Mouse (Mus musculus) cerebellum, adult 2 months (tissue): ENCODE results near the gene Hsd11b1. TPM values are rescaled to one million over a fixed set of nuclear protein-coding genes. Genes with fewer than 3 reads are reported as not detected.
A peak's percentile ranks its signal among the peaks of the same experiment; 100 is the strongest.
"Not testable (repeated sequence)": the region's sequence is repeated elsewhere in the genome, so short reads cannot be mapped to it uniquely, and the experiment has no call there.

Experiments
- DNase-seq, 2 experiments: peaks; one replicate each; pipeline ENCODE4 v3.0.0; 2021
- H3K27ac ChIP-seq: fragments of 200-500 bp; 2 replicates; pipeline ENCODE4 v1.5.1; 2012; ENCODE audit warnings: low read length, control low read depth, inconsistent platforms; ENCODE audit not compliant: insufficient read depth
- H3K27me3 ChIP-seq: fragments of 200-500 bp; 2 replicates; pipeline ENCODE4 v1.6.1; 2012; ENCODE audit warnings: inconsistent platforms, mild to moderate bottlenecking, low read length, moderate library complexity; ENCODE audit not compliant: control insufficient read depth, insufficient read depth
- H3K4me1 ChIP-seq: fragments of 200-500 bp; 2 replicates; pipeline ENCODE4 v1.6.1; 2011; ENCODE audit warnings: low read length; ENCODE audit not compliant: control insufficient read depth, insufficient read depth
- H3K4me3 ChIP-seq: fragments of 200-500 bp; replicated peaks from 2 replicates; pipeline ENCODE3; 2011; ENCODE audit warnings: mild to moderate bottlenecking, low read depth, low read length, control low read depth; ENCODE audit not compliant: insufficient read depth
- CTCF ChIP-seq: fragments of 200-500 bp; IDR thresholded peaks from 2 replicates; pipeline ENCODE4 v1.5.1; 2011; ENCODE audit warnings: low read depth, mild to moderate bottlenecking, control low read depth, low read length, moderate library complexity, borderline replicate concordance; ENCODE audit not compliant: insufficient read depth
- POLR2A ChIP-seq: fragments of 200-500 bp; IDR thresholded peaks from 2 replicates; pipeline ENCODE4 v1.6.1; 2011; ENCODE audit warnings: low read length, control low read depth, borderline replicate concordance; ENCODE audit not compliant: insufficient read depth
- WGBS: fragments of 180-500 bp; shearing (Covaris S2); methylation state at CpG from one replicate; pipeline ENCODE4 v1.1.7; 2018; 5-methylcytosine and 5-hydroxymethylcytosine counted together
- polyA plus RNA-seq: library from polyadenylated mRNA; depleted of rRNA; stranded (reverse); fragments of >200 nt; gene quantifications from 2 replicates; pipeline ENCODE4 v1.2.3, GENCODE M21; 2012

Hsd11b1 gene
- polyA plus RNA-seq, 1 experiment = 94.8 TPM

DNA sequence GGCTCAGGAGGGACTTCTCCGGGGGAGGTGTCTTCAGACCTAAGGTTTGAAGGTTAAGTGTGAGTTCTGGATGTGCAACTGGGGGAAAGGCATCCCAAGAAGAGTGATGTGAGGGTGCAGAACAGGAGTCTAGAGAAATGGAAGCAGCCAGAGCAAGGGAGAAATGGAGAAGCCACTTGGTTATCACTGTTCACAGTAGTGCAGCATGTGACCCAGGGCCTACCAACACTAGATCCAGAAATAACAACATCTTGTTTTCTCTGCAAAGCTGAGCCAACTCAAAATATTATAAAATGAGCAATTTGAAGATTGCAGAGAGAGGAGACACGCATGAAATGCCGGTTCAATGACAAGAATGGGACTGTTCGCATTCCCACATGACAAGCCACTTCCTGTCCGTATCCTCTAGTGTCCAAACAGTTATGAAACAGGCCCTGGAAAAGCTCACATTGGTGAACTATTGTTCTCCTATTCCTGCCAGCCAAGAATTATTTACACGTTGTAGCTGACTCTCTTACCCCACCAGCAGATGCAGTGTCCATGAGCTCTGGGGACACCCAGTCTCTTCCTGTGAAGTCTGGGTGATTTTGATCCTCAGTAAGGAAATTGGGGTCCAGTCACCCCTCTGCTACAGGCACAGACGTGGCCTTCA lies 1.9 kb downstream of the Hsd11b1 start:
- Histone ChIP-seq H3K27me3 (no peaks in the 10 kb centered on the region), H3K4me3 (no peak overlapping the region), H3K27ac (0 out of 2 replicates have a peak overlapping the region, but pooled peaks have one; percentile 54), H3K4me1 (peaks cover 3% of the 10 kb centered on the region; the same call in 1 of the 2 replicates)
- TF ChIP-seq CTCF (no peak), POLR2A (no peak)
- no peak for DNase-seq
- 69% methylated on average over 7 of the region's 7 CpGs for WGBS

DNA sequence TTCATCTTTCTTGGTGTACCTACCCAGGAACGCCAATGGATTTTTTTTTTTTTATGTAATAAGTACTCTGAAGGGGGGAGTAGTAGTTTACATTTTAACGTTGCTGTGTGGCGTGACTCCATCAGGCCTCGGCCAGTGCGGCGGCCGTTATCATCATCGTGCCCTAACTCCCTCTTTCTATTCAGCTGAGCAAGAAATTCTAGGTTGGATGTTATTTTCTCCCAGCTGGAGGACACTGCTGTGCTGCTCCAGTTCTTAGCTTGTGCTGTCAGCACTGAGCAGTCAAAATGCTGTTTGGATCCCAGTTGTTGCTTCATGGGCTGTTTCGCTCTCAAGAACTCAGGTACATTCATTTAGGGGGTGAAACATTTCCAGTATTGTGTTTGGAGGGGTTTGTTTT lies 4.3 kb downstream of the Hsd11b1 start:
- H3K27me3 ChIP-seq = no peaks in the 10 kb centered on the region
- H3K27ac ChIP-seq = no peak overlapping the region
- 90% methylated on average over 9 of the region's 9 CpGs for WGBS
- peaks cover 15% of the 10 kb centered on the region; the same call in 1 of the 2 replicates for H3K4me1 ChIP-seq
- no peak overlapping the region for H3K4me3 ChIP-seq
- TF ChIP-seq CTCF (no peak), POLR2A (no peak)
- no peak for DNase-seq

DNA sequence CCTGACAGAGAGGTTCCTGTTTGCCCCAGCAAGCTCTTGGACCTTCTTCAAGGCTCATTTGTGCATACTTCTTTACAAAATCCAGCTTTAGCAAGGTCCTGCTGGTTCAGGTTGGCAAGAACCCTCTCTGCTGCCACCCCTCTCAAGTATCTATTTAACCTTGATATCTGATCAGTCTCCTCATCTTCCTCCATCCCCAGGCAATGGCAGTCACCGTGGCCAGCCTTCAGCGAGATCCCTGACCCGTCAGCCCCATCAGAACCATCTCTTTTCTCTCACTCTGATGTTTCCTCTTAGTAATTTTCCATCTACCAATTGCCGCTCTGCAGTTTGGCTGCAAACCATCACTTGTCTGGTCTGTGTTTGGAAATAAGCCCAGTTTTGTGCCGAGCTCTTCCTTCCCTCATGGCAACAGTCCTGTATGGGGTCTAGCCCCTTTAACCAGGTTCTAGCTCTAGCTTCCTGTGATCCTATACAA lies 7.2 kb downstream of the Hsd11b1 start:
- Histone ChIP-seq H3K4me1 (peaks cover 15% of the 10 kb centered on the region; the same call in 1 of the 2 replicates), H3K27ac (peak overlapping the region; percentile 62; the same call in 1 of the 2 replicates), H3K27me3 (no peaks in the 10 kb centered on the region), H3K4me3 (no peak overlapping the region)
- peak; percentile 72 to 79 for DNase-seq
- TF ChIP-seq POLR2A (no peak), CTCF (no peak)
- WGBS = 5% methylated on average over 5 of the region's 5 CpGs

DNA sequence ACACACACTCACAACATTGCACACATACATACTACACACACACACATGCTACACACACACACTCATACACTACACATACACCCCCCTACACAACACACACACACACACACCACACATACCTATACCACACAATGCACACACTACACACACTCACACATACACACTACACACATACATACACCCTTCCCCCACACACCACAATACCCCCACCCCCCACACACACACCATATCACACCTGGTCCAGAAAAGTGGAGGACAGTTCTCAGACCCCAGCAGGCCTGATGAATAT lies 7.6 kb downstream of the Hsd11b1 start:
- Histone ChIP-seq H3K27ac (peak overlapping the region; percentile 62; the same call in 1 of the 2 replicates), H3K4me3 (no peak overlapping the region), H3K27me3 (no peaks in the 10 kb centered on the region), H3K4me1 (peaks cover 15% of the 10 kb centered on the region; the same call in 1 of the 2 replicates)
- DNase-seq = no peak
- TF ChIP-seq POLR2A = no peak

DNA sequence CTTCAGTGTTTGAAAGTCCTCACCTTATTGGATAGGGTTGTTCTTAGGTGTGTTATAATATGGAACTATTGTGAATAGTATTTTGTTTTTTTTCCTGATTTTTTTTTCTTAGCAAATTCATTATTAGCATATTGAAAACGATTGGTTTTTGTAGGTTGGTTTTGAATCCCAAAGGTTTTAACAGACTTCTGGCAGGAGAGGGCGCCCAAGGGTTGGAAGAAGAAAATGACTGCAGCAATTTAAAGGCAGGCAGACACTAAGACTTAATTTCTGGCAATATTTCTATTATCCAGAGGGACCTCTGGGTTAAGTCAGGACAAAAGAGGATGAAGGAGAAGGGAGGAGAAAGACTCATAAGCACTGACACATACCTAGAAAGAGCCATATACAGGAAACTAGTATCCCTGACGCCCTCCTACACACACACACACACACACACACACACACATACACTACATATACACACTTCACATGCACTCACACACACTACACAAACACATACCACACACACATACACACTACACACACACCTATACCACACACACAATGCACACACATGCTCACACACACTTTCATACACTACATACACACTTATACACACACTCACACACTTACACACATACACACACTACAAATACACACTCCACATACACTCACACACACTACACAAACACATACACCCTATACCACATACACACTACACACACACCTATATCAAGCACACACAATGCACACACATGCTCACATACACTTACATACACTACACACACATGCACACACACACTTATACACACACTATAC lies 8.2 kb downstream of the Hsd11b1 start:
- Histone ChIP-seq H3K4me3 (no peak overlapping the region), H3K27me3 (no peaks in the 10 kb centered on the region), H3K4me1 (peaks cover 15% of the 10 kb centered on the region; the same call in 1 of the 2 replicates), H3K27ac (peak overlapping the region; percentile 62; the same call in 1 of the 2 replicates)
- 17% methylated on average over 3 of the region's 3 CpGs for WGBS
- DNase-seq = peak; percentile 80 to 86
- TF ChIP-seq POLR2A = no peak
- peak; percentile 47; the same call in 1 of the 2 replicates for TF ChIP-seq CTCF

DNA sequence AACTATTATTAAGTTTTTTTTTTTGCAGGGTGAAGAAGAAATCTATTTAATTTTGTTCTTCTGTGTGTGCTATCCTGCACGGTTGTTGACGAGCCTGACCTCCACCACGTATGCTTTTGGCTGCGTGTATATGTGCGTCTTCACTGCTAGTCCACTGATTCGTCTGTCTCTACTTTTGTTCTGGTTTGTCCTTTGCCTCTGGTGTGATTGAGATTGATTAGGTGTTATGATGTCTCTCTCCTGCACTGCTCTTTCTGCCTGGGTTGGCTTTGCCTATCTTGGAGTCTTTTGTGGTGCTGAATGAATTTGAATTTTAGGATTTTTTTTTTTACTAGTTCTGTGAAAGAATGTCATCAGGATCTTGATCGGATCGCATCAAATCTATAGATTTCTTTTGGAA lies 8.8 kb downstream of the Hsd11b1 start:
- no peak for TF ChIP-seq POLR2A
- no peak for TF ChIP-seq CTCF
- whole genome bisulfite sequencing = 71% methylated on average over 8 of the region's 8 CpGs
- Histone ChIP-seq H3K27ac (no peak overlapping the region), H3K4me1 (peaks cover 15% of the 10 kb centered on the region; the same call in 1 of the 2 replicates), H3K4me3 (no peak overlapping the region), H3K27me3 (no peaks in the 10 kb centered on the region)
- DNase-seq = no peak

DNA sequence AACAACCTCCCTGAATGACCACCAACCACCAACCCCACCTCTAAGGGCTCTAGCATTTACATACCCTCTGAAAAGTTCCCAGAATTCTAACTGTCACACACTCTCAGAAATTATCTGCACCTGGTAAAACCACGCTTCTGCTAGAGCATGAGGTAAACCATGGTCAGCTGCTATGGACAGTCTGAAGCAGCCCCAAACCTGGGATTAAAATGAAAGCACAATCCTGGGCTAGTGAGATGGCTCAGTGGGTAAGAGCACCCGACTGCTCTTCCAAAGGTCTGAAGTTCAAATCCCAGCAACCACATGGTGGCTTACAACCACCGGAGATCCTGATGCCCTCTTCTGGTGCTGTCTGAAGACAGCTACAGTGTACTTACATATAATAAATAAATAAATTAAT lies 10.0 kb downstream of the Hsd11b1 start:
- whole genome bisulfite sequencing = 76% methylated on average over 3 of the region's 3 CpGs
- H3K27ac ChIP-seq, H3K4me3 ChIP-seq, H3K27me3 ChIP-seq, DNase-seq: not testable (repeated sequence)
- H3K4me1 ChIP-seq = peaks cover 15% of the 10 kb centered on the region; the same call in 1 of the 2 replicates

DNA sequence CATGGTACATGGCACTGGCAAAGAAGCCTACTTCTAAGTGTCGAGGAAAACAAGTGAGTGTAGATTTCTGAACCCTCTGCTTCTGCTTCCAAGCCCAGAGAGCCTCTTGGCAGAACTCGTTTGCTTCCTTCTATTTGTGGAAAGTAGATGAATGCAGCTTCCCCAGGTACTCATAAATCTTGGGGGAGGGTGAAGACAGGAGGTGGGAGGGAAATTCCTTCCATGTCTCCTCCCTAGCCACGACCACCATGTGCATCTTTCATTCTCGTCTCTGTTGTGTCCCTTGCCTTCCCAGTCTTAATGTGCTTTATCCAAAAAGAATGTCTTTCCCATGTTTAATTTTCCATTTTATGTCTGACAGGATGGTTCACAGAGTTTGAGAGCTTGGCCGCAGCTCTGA lies 11.3 kb downstream of the Hsd11b1 start:
- no peak for TF ChIP-seq POLR2A
- TF ChIP-seq CTCF = no peak
- Histone ChIP-seq H3K4me3 (no peak overlapping the region), H3K27me3 (no peaks in the 10 kb centered on the region), H3K4me1 (peaks cover 15% of the 10 kb centered on the region; the same call in 1 of the 2 replicates), H3K27ac (no peak overlapping the region)
- no peak for DNase-seq
- WGBS = 59% methylated on average over 5 of the region's 5 CpGs

DNA sequence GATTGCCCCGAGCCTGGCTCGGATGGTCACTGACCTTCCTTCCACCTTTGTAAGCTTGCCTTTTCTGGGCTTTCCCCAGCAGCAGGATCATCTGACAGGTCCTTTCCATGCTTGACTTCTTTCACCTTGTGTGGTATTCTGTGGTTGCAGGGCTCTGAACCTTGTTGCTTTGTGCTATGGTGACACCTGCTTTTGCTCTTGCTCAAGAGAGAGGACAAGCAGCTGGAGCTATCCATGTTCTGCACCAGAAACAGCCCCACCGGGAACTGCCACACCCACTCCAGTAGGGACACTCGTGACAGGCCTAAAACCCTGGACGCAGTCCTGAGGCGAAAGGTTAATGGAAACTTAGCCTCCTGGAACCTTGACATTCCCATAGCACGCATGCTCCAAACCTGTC lies 12.5 kb downstream of the Hsd11b1 start:
- no peak for DNase-seq
- Histone ChIP-seq H3K27ac (no peak overlapping the region), H3K4me3 (no peak overlapping the region), H3K27me3 (no peaks in the 10 kb centered on the region), H3K4me1 (peaks cover 6% of the 10 kb centered on the region; the same call in 1 of the 2 replicates)
- TF ChIP-seq CTCF (no peak), POLR2A (no peak)
- 84% methylated on average over 7 of the region's 7 CpGs for WGBS
